Mouse (Mus musculus) midbrain, embryonic 13.5 days (tissue): Measurements from ENCODE around the gene C2cd3. TPM values are rescaled to one million over a fixed set of nuclear protein-coding genes. Genes with fewer than 3 reads are reported as not detected.

Source experiments
- ATAC-seq: fragments of 200-750 bp; cut with Nextera tagmentation; 2 replicates; pipeline ENCODE4 v1.8.0; 2017; ENCODE audit warnings: mild to moderate bottlenecking, moderate TSS enrichment, moderate library complexity
- H3K27ac ChIP-seq: fragments of 300-500 bp; sonication (generic); 2 replicates; pipeline ENCODE4 v1.5.1; 2015; ENCODE audit warnings: inconsistent platforms, mild to moderate bottlenecking, moderate library complexity
- H3K27me3 ChIP-seq: fragments of 300-500 bp; sonication (generic); 2 replicates; pipeline ENCODE4 v1.6.1; 2015; ENCODE audit warnings: mild to moderate bottlenecking, inconsistent platforms
- H3K36me3 ChIP-seq: fragments of 300-500 bp; sonication (generic); 2 replicates; pipeline ENCODE4 v1.6.1; 2015; ENCODE audit warnings: mild to moderate bottlenecking, inconsistent platforms
- H3K4me1 ChIP-seq: fragments of 300-500 bp; sonication (generic); replicated peaks from 2 replicates; pipeline ENCODE4 v1.6.1; 2015; ENCODE audit warnings: inconsistent platforms
- H3K4me2 ChIP-seq: fragments of 300-500 bp; sonication (generic); replicated peaks from 2 replicates; pipeline ENCODE4 v1.6.1; 2015; ENCODE audit warnings: moderate library complexity, mild to moderate bottlenecking, inconsistent platforms
- H3K4me3 ChIP-seq: fragments of 300-500 bp; sonication (generic); replicated peaks from 2 replicates; pipeline ENCODE4 v1.5.1; 2015; ENCODE audit warnings: mild to moderate bottlenecking, inconsistent platforms
- H3K9ac ChIP-seq: fragments of 300-500 bp; sonication (generic); replicated peaks from 2 replicates; pipeline ENCODE4 v1.6.1; 2015; ENCODE audit warnings: mild to moderate bottlenecking, inconsistent platforms
- H3K9me3 ChIP-seq: fragments of 300-500 bp; sonication (generic); 2 replicates; pipeline ENCODE4 v1.6.1; 2016; ENCODE audit warnings: mild to moderate bottlenecking, inconsistent platforms
- WGBS: fragments of 180-500 bp; shearing (Covaris S2); methylation state at CpG from one replicate; pipeline ENCODE4 v1.1.7; 2015; 5-methylcytosine and 5-hydroxymethylcytosine counted together
- polyA plus RNA-seq: library from polyadenylated mRNA; unstranded; fragments of >200 nt; fragmentation: Nextera tagmentation; extraction: Ambion mirVana; gene quantifications from 2 replicates; pipeline ENCODE4 v1.2.1, GENCODE M21; 2015

C2cd3 gene
- polyA plus RNA-seq, 1 experiment from 2014 or later, result 28.7 TPM

DNA sequence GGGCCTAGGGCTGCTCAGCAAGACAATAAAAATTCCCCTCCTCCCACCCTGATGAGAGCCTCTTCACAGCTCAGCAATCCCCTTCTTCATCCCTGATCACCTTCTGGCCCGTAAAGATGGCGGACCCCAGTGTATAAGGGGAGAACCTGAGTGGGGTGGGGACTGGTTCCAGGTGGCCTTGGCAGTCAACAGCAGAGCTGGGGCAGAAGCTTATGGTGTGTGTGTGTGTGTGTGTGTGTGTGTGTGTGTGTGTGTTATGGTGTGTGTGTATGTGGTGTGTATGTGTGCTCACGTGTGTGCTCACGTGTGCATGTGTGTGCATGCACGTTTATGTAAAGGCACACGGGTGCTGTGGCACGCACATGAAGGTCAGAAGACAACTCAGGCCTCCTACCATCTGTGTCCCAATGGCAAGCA lies 122.4 kb downstream of the C2cd3 start:
- H3K27me3 ChIP-seq, result peaks cover 9% of the 10 kb centered on the region; the same call in 1 of the 2 replicates
- H3K36me3 ChIP-seq, result peaks cover 7% of the 10 kb centered on the region; the same call in 1 of the 2 replicates
- H3K4me2 ChIP-seq, result peak overlapping the region; percentile 65
- no peaks in the 10 kb centered on the region for H3K9me3 ChIP-seq
- 90% methylated on average over 7 of the region's 7 CpGs for WGBS
- H3K27ac ChIP-seq, result no peak overlapping the region
- no peak for ATAC-seq
- H3K4me1 ChIP-seq, result peaks cover 40% of the 10 kb centered on the region
- H3K9ac ChIP-seq, result no peak overlapping the region
- peak overlapping the region; percentile 38; the same call in 1 of the 2 replicates for H3K4me3 ChIP-seq

DNA sequence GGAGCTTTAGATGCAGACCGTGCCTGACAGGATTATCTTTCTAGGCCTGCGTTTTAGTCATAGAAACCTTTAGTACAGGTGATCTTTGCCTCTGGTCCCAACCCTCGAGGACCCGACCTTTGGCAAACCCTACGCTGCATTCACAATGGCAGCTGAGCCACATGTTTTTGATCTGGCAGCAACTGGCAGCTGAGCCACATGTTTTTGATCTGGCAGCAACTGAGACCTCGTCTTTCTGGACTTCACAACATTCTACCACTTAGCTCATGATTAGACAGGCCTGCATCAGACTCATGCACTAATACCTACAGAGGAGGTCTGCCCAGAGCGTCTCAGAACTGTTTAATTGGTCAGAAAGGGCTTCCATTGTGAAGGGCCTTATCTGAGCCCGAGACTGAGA lies 123.0 kb downstream of the C2cd3 start:
- H3K9me3 ChIP-seq, result no peaks in the 10 kb centered on the region
- H3K4me3 ChIP-seq, result no peak overlapping the region
- H3K27ac ChIP-seq, result peak overlapping the region; percentile 78
- peaks cover 9% of the 10 kb centered on the region; the same call in 1 of the 2 replicates for H3K27me3 ChIP-seq
- H3K4me1 ChIP-seq, result peaks cover 40% of the 10 kb centered on the region
- H3K4me2 ChIP-seq, result peak overlapping the region; percentile 33
- peak overlapping the region; percentile 44; the same call in 1 of the 2 replicates for H3K9ac ChIP-seq
- 29% methylated on average over 8 of the region's 8 CpGs for WGBS
- H3K36me3 ChIP-seq, result peaks cover 7% of the 10 kb centered on the region; the same call in 1 of the 2 replicates
- no peak; the same call in 1 of the 2 replicates for ATAC-seq

DNA sequence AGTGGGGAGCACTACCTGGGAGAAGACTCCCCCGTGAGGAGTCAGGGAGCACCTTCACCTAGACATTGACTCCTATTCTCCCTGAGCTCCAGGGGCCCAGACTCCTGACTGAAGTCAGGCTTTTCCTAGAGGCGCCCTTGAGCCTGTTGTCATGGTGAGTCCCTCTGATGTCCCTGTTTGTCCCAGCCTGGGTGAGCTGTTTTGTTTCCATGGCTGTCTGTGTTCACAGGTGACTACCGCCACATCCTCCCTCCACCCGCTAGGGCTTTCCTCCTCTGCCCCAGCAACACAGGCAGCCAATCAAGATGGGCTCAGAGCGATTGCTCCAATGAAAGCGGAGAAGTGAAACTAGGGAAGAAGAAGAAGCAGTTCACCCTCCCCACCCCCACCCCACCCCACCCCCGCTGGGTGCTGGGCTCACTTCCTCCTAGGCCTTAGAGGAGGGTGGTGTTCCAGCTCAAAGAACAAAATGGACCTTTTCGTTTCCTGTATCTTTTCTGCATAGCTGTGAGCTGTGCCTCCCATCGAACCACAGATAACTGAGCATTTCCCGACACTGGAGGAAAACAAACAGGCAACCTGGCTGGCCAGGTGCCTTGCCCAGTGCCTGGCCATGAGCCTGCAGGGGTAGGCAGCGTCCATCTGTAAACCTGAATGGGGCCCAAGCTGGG lies 123.7 kb downstream of the C2cd3 start:
- peak; percentile 81 for ATAC-seq
- peak overlapping the region; percentile 78 for H3K27ac ChIP-seq
- H3K4me2 ChIP-seq, result peak overlapping the region; percentile 33
- no peak overlapping the region; the same call in 1 of the 2 replicates for H3K4me3 ChIP-seq
- 30% methylated on average over 11 of the region's 11 CpGs for WGBS
- peaks cover 9% of the 10 kb centered on the region; the same call in 1 of the 2 replicates for H3K27me3 ChIP-seq
- no peaks in the 10 kb centered on the region for H3K9me3 ChIP-seq
- H3K36me3 ChIP-seq, result peaks cover 7% of the 10 kb centered on the region; the same call in 1 of the 2 replicates
- H3K9ac ChIP-seq, result peak overlapping the region; percentile 44; the same call in 1 of the 2 replicates
- H3K4me1 ChIP-seq, result peaks cover 44% of the 10 kb centered on the region

DNA sequence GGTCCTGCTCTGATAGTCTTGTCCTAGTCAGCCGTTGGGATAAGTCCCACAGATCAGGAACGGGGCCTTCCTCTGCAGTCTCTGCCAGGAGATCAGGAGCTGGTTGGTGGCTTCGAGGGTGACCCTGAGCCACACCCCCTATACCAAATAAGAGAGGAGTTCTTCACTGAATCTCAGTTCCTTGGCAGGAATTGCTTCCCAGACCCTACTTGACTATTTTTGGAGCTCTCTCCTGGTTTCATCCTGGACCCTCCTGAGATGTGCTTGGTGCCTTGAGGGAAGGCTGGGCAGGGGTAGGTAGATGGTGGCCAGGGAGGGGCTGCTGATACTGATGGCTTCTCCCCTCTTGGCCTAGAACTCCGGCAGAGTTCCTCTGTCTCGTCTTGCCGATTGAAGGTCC lies 124.3 kb downstream of the C2cd3 start:
- Histone ChIP-seq H3K4me1 (peaks cover 44% of the 10 kb centered on the region), H3K9me3 (no peaks in the 10 kb centered on the region), H3K36me3 (peaks cover 7% of the 10 kb centered on the region; the same call in 1 of the 2 replicates), H3K9ac (0 out of 2 replicates have a peak overlapping the region, but pooled peaks have one; percentile 32), H3K27ac (peak overlapping the region; percentile 78), H3K4me3 (no peak overlapping the region), H3K4me2 (peak overlapping the region; percentile 33; the same call in 1 of the 2 replicates), H3K27me3 (peaks cover 9% of the 10 kb centered on the region; the same call in 1 of the 2 replicates)
- 89% methylated on average over 6 of the region's 6 CpGs for WGBS
- ATAC-seq, result no peak

DNA sequence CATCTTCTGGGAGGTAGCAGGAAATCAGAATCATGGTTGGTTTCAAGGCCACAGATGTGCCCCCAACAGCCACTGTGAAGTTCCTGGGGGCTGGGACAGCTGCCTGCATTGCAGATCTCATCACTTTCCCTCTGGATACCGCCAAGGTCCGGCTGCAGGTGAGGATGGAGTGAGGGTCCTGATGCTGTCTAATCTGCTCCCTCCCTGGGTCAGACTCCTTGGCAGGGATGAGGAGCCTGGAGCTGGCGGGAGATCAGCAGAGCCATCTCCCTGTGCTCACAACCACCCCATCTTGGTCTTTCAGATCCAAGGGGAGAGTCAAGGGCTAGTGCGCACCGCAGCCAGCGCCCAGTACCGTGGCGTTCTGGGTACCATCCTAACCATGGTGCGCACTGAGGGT lies 124.8 kb downstream of the C2cd3 start:
- Histone ChIP-seq H3K4me1 (peaks cover 44% of the 10 kb centered on the region), H3K9me3 (no peaks in the 10 kb centered on the region), H3K4me2 (no peak overlapping the region), H3K27ac (no peak overlapping the region), H3K36me3 (peaks cover 7% of the 10 kb centered on the region; the same call in 1 of the 2 replicates), H3K4me3 (no peak overlapping the region), H3K9ac (no peak overlapping the region), H3K27me3 (peaks cover 8% of the 10 kb centered on the region; the same call in 1 of the 2 replicates)
- WGBS, result 96% methylated on average over 9 of the region's 9 CpGs
- no peak for ATAC-seq

DNA sequence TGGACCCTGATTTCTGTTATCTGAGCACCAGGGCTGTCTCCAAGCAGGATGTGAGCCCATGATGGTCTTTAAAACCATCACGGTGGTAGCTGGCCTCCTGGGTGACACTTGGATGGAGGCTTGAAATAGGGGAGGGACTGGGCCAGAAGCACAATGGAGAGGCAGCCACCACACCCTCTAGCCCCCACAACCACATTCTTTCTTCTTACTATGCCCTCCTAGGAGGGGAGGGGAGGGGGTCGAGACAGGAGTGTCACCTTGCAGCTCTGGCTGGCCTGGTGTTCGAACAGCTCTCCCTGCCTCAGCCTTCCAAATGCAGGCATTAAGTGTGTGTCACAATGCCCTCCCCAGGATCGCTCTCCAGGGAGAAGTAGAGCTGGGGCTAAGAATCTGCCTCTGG lies 125.4 kb downstream of the C2cd3 start:
- peaks cover 44% of the 10 kb centered on the region for H3K4me1 ChIP-seq
- H3K9me3 ChIP-seq, result no peaks in the 10 kb centered on the region
- peaks cover 7% of the 10 kb centered on the region; the same call in 1 of the 2 replicates for H3K36me3 ChIP-seq
- H3K27me3 ChIP-seq, result peaks cover 6% of the 10 kb centered on the region; the same call in 1 of the 2 replicates
- H3K27ac ChIP-seq, result no peak overlapping the region
- 86% methylated on average over 4 of the region's 4 CpGs for WGBS
- ATAC-seq, result no peak
- no peak overlapping the region for H3K4me2 ChIP-seq
- no peak overlapping the region for H3K9ac ChIP-seq
- H3K4me3 ChIP-seq, result no peak overlapping the region

DNA sequence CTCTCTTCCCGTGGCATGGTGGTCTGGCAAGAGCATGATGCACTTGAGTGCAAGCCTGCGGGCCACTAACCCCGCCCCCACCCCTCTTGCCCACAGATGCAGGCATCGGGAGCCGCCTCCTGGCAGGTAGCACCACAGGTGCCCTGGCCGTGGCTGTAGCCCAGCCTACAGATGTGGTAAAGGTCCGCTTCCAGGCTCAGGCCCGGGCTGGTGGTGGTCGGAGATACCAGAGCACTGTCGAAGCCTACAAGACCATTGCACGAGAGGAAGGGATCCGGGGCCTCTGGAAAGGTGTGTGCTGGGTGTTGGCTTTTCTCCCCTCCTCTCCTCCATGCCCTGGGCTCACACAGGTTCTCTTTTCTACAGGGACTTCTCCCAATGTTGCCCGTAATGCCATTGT lies 125.9 kb downstream of the C2cd3 start:
- Histone ChIP-seq H3K4me2 (no peak overlapping the region), H3K27ac (no peak overlapping the region), H3K4me3 (no peak overlapping the region), H3K4me1 (peaks cover 40% of the 10 kb centered on the region), H3K36me3 (peaks cover 7% of the 10 kb centered on the region; the same call in 1 of the 2 replicates), H3K9me3 (no peaks in the 10 kb centered on the region), H3K9ac (no peak overlapping the region), H3K27me3 (0 out of 2 replicates have a peak, but pooled peaks cover 1% of the 10 kb centered on the region)
- 89% methylated on average over 11 of the region's 13 CpGs for WGBS
- ATAC-seq, result no peak

DNA sequence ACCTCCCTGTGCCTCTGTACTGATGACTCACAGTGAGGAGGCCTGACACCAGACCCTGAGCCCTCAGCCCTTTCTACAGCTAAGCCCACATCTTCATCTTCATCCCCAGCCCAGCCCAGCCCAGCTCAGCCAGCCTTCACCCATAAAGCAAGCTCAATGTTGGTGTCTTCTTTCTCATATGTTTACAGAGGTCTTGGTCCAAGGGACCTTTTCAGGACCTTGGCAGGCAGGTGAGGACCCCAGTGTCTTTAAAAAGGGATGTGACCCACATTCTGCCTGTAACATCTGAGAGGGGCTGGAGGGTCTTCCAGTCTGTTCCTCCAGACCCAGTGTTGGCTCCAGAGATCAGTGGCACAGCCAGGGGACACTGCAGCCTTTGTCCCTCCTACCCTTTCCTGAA lies 127.4 kb downstream of the C2cd3 start:
- no peak for ATAC-seq

DNA sequence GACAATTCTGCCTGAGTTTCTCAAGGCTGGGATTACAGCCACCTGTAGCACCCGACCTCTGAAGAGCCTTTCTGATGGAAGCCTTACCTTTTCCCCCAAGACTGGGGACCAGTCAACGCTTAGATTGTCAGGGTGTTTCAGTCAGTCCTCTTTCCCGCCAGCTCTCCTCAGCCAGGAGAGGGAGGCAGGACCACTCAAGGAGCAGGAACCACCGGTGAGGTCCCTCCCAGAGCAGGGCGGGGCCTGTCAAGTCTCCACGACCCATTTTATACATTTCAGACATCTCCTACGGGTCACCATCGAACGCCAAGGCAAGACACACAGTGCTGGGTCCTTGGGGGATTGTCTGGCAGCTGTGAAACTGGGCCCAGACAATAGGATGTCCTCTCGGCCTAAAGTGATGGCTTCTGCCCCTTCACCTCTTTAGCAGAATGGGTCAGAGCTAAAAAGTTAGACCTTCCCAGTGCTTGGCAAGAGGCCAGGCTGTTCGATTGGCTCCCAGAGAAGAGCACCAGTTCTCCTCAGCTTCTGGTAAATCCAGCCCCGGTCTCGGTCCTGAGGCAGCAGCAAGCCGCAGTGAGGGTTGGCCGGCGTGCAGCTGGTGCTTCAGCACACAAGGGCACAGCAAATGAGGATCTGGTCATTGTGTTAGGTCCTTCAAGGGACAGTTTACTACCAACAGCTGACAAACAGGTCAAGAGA lies 128.4 kb downstream of the C2cd3 start:
- Histone ChIP-seq H3K9ac (no peak overlapping the region), H3K27me3 (no peaks in the 10 kb centered on the region), H3K27ac (no peak overlapping the region), H3K4me1 (peaks cover 17% of the 10 kb centered on the region), H3K36me3 (peaks cover 7% of the 10 kb centered on the region; the same call in 1 of the 2 replicates), H3K4me3 (no peak overlapping the region), H3K9me3 (no peaks in the 10 kb centered on the region), H3K4me2 (no peak overlapping the region)
- ATAC-seq, result no peak
- 71% methylated on average over 16 of the region's 16 CpGs for WGBS

More for the DNA sequence above, 127.4 kb downstream of the C2cd3 start:
- H3K27ac ChIP-seq, result no peak overlapping the region
- H3K4me2 ChIP-seq, result no peak overlapping the region
- no peaks in the 10 kb centered on the region for H3K9me3 ChIP-seq
- no peaks in the 10 kb centered on the region for H3K27me3 ChIP-seq
- H3K36me3 ChIP-seq, result peaks cover 7% of the 10 kb centered on the region; the same call in 1 of the 2 replicates
- peaks cover 25% of the 10 kb centered on the region for H3K4me1 ChIP-seq
- H3K4me3 ChIP-seq, result no peak overlapping the region
- no peak overlapping the region for H3K9ac ChIP-seq

DNA sequence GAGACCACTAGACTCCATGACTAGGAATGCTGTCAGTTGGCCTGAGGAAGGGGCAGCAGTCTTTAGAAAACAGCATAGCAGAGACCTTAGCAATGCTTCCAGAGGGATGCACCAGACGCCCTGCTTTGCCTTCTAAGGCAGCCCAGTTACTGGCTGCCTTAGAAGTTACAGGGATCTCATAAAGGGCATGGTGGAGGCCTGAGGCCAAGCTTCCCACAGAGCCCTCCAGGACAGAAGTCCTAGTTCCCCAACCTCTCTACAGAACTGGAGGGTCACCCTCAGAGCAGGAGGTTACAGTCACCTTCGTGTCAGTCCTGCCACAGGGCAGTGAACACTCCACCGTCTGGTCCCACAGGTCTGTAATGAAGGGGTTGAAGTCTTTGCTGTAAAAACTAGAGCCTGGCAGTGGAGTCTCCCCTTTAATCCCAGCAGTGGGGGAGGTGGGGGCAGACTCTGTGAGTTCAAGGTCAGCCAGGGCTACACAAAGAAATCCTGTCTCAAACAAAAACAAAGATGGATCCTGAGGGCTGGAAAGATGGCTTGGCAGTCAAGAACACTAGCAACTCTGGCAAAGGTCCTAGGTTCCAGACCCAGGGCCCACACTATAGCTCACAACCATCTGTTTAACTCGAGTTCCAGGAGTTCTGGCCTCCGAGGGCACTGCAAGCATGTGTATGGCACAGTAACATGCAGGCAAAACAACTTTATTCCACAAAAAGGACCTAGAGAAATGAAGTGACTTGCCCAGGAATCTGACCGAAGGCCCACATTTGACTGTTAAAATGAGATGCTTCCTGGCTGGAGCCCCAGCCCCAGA lies 129.2 kb downstream of the C2cd3 start:
- Histone ChIP-seq H3K27ac (no peak overlapping the region), H3K9me3 (no peaks in the 10 kb centered on the region), H3K4me1 (peaks cover 9% of the 10 kb centered on the region), H3K36me3 (peaks cover 7% of the 10 kb centered on the region; the same call in 1 of the 2 replicates), H3K4me3 (no peak overlapping the region), H3K4me2 (no peak overlapping the region), H3K27me3 (no peaks in the 10 kb centered on the region), H3K9ac (no peak overlapping the region)
- 73% methylated on average over 6 of the region's 6 CpGs for WGBS
- no peak for ATAC-seq

DNA sequence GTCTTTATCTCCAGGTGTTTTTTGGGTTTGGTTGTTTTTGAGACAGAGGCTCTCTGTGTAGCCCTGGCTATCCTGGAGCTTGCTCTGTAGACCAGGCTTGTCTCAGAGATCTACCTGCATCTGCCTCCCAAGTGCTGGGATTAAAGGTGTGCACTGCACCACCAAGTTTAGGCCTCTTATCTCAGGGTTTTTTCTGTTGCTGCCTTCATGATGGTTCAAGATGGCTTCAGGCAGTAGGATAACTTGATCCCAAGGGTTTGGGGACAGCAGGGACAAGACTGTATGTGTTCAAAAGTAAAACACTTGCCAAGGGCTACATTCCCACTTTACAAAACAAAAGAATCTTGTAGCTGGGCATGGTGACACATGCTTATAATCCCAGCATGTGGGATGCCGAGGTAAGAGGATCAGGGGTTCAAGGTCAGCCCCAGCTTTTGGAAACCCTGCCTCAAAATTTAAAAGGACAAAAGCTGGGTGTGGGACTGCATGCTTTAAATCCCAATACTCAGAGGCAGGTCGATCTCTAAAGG lies 129.9 kb downstream of the C2cd3 start:
- Histone ChIP-seq H3K27ac (no peak overlapping the region), H3K9me3 (no peaks in the 10 kb centered on the region), H3K27me3 (no peaks in the 10 kb centered on the region), H3K36me3 (peaks cover 7% of the 10 kb centered on the region; the same call in 1 of the 2 replicates), H3K4me3 (no peak overlapping the region), H3K4me1 (peaks cover 4% of the 10 kb centered on the region; the same call in 1 of the 2 replicates), H3K9ac (no peak overlapping the region), H3K4me2 (no peak overlapping the region)
- 78% methylated on average over 2 of the region's 2 CpGs for WGBS
- no peak for ATAC-seq
